Mouse (Mus musculus): ENCODE data around the gene Orm3.
"Not testable (repeated sequence)": the region's sequence is repeated elsewhere in the genome, so short reads cannot be mapped to it uniquely, and the experiment has no call there.

Gene Orm3

GRCm38 (mm10) chr4:63355877-63356665 lies at the start of gene Orm3:
Gene Orm3 (plus strand): TSS chr4:63356162.
- no peak for DNase-seq (ENCODE audit: low spot score)

GRCm38 (mm10) chr4:63307175-63308062 lies 48.5 kb upstream of the Orm3 start:
- peak; percentile 65 for DNase-seq (ENCODE audit: low spot score)

- no peak for DNase-seq (ENCODE audit: low spot score)
These were observed 47.6 kb upstream of the Orm3 start for GRCm38 (mm10) chr4:63308316-63308715.

- DNase-seq (ENCODE audit: low spot score): no peak
These were observed 45.6 kb upstream of the Orm3 start for GRCm38 (mm10) chr4:63310247-63310855.

GRCm38 (mm10) chr4:63311426-63311825 lies 44.5 kb upstream of the Orm3 start:
- DNase-seq (ENCODE audit: low spot score): no peak

- DNase-seq (ENCODE audit: low spot score): no peak
These were observed 41.9 kb upstream of the Orm3 start for GRCm38 (mm10) chr4:63314063-63314462.

- DNase-seq (ENCODE audit: low spot score): no peak
These were observed 39.8 kb upstream of the Orm3 start for GRCm38 (mm10) chr4:63316076-63316746.

- DNase-seq (ENCODE audit: low spot score): not testable (repeated sequence)
These were observed 36.4 kb upstream of the Orm3 start for GRCm38 (mm10) chr4:63319566-63319965.

- DNase-seq (ENCODE audit: low spot score): no peak
These were observed 32.6 kb upstream of the Orm3 start for GRCm38 (mm10) chr4:63323275-63323815.

GRCm38 (mm10) chr4:63333403-63333802 lies 22.6 kb upstream of the Orm3 start:
- peak; percentile 4 for DNase-seq (ENCODE audit: low spot score)

GRCm38 (mm10) chr4:63338414-63339076 lies 17.4 kb upstream of the Orm3 start:
- DNase-seq (ENCODE audit: low spot score): no peak

- no peak for DNase-seq (ENCODE audit: low spot score)
These were observed 13.5 kb upstream of the Orm3 start for GRCm38 (mm10) chr4:63342491-63342890.

GRCm38 (mm10) chr4:63343608-63344007 lies 12.4 kb upstream of the Orm3 start:
- DNase-seq (ENCODE audit: low spot score): no peak

- DNase-seq (ENCODE audit: low spot score): no peak
These were observed 11.7 kb upstream of the Orm3 start, which contains the start of gene Orm1 for GRCm38 (mm10) chr4:63344295-63344694. Gene Orm1 (plus strand): TSS chr4:63344560.

GRCm38 (mm10) chr4:63345261-63345660 lies 10.7 kb upstream of the Orm3 start:
- no peak for DNase-seq (ENCODE audit: low spot score)

GRCm38 (mm10) chr4:63346659-63347058 lies 9.3 kb upstream of the Orm3 start:
- no peak for DNase-seq (ENCODE audit: low spot score)

- DNase-seq (ENCODE audit: low spot score): no peak
These were observed 7.4 kb upstream of the Orm3 start for GRCm38 (mm10) chr4:63348524-63348923.

GRCm38 (mm10) chr4:63356981-63357570 lies 1.1 kb downstream of the Orm3 start:
- no peak for DNase-seq (ENCODE audit: low spot score)

GRCm38 (mm10) chr4:63359861-63360260 lies 3.9 kb downstream of the Orm3 start:
- no peak for DNase-seq (ENCODE audit: low spot score)

- no peak for DNase-seq (ENCODE audit: low spot score)
These were observed 6.2 kb downstream of the Orm3 start, which contains the start of gene Orm2 for GRCm38 (mm10) chr4:63362150-63362549. Gene Orm2 (plus strand): TSS chr4:63362449.

- peak; percentile 65 for DNase-seq (ENCODE audit: low spot score)
These were observed 12.6 kb downstream of the Orm3 start for GRCm38 (mm10) chr4:63368577-63368976.
